Mouse (Mus musculus) liver, embryonic 12.5 days (tissue): Measurements from ENCODE around the gene Fgfr3. TPM values are rescaled to one million over a fixed set of nuclear protein-coding genes. Genes with fewer than 3 reads are reported as not detected.

Source experiments
- ATAC-seq: fragments of 200-750 bp; cut with Nextera tagmentation; 2 replicates; pipeline ENCODE4 v1.8.0; 2017; ENCODE audit warnings: moderate number of reproducible peaks, mild to moderate bottlenecking, moderate library complexity
- H3K27ac ChIP-seq: fragments of 300-500 bp; sonication (generic); 2 replicates; pipeline ENCODE4 v1.5.1; 2016; ENCODE audit warnings: mild to moderate bottlenecking
- H3K27me3 ChIP-seq: fragments of 300-500 bp; sonication (generic); replicated peaks from 2 replicates; pipeline ENCODE4 v1.6.1; 2016; ENCODE audit warnings: mild to moderate bottlenecking, moderate library complexity
- H3K36me3 ChIP-seq: fragments of 300-500 bp; sonication (generic); 2 replicates; pipeline ENCODE4 v1.6.1; 2016; ENCODE audit warnings: mild to moderate bottlenecking, moderate library complexity
- H3K4me1 ChIP-seq: fragments of 300-500 bp; sonication (generic); 2 replicates; pipeline ENCODE4 v1.6.1; 2016
- H3K4me2 ChIP-seq: fragments of 300-500 bp; sonication (generic); 2 replicates; pipeline ENCODE4 v1.6.1; 2016; ENCODE audit warnings: mild to moderate bottlenecking, moderate library complexity
- H3K4me3 ChIP-seq: fragments of 300-500 bp; sonication (generic); 2 replicates; pipeline ENCODE4 v1.5.1; 2016; ENCODE audit warnings: mild to moderate bottlenecking, moderate library complexity
- H3K9ac ChIP-seq: fragments of 300-500 bp; sonication (generic); 2 replicates; pipeline ENCODE4 v1.6.1; 2016; ENCODE audit warnings: mild to moderate bottlenecking, moderate library complexity
- H3K9me3 ChIP-seq: fragments of 300-500 bp; sonication (generic); replicated peaks from 2 replicates; pipeline ENCODE4 v1.6.1; 2016; ENCODE audit warnings: mild to moderate bottlenecking, moderate library complexity
- WGBS: fragments of 180-500 bp; shearing (Covaris S2); methylation state at CpG from one replicate; pipeline ENCODE4 v1.1.7; 2016; ENCODE audit not compliant: insufficient replicate concordance; 5-methylcytosine and 5-hydroxymethylcytosine counted together
- polyA plus RNA-seq: library from polyadenylated mRNA; unstranded; fragments of >200 nt; fragmentation: Nextera tagmentation; extraction: Ambion mirVana; gene quantifications from 2 replicates; pipeline ENCODE4 v1.2.1, GENCODE M21; 2016

Fgfr3 gene
- polyA plus RNA-seq, 1 experiment from 2014 or later = 4.8 TPM

DNA sequence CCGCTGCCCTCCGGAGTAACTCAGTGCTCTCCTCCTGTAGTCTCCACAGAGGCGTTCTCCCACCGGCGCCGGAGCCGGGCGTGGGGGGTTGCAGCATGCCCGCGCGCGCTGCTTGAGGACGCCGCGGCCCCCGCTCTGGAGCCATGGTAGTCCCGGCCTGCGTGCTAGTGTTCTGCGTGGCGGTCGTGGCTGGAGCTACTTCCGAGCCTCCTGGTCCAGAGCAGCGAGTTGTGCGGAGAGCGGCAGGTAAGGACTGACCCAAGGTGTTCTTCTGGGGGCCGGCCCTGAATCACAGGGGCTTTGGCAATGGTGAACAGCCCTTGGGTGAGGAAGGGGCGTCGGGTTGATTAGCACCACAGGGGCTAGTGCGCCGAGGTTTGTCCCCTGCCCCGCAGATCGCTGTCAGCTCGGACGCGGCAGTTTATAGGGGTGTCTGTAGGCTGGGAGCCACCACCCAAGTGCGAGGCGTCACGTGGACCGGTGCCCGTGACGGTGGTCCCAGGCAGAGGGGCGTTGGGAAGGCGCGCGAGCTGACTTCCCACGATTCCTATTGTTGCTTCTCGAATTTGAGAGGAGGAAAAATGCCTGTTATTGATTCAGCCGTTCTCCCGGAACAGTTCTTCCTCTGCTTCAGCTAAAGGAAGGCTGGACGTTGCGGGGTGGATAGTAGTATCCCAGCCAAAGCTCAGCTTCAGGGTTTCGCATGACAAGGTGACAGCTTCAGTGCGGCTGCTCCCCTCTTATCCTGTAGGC lies 968 bp downstream of the Fgfr3 start:
- 1% methylated on average over 53 of the region's 53 CpGs for WGBS
- Histone ChIP-seq H3K9ac (peak overlapping the region; percentile 66), H3K36me3 (peaks cover 1% of the 10 kb centered on the region; the same call in 1 of the 2 replicates), H3K4me2 (peak overlapping the region; percentile 82), H3K4me3 (peak overlapping the region; percentile 64), H3K9me3 (no peaks in the 10 kb centered on the region), H3K27me3 (peaks cover 90% of the 10 kb centered on the region), H3K27ac (peak overlapping the region; percentile 6; the same call in 1 of the 2 replicates), H3K4me1 (peaks cover 48% of the 10 kb centered on the region)
- ATAC-seq = no peak; the same call in 1 of the 2 replicates

DNA sequence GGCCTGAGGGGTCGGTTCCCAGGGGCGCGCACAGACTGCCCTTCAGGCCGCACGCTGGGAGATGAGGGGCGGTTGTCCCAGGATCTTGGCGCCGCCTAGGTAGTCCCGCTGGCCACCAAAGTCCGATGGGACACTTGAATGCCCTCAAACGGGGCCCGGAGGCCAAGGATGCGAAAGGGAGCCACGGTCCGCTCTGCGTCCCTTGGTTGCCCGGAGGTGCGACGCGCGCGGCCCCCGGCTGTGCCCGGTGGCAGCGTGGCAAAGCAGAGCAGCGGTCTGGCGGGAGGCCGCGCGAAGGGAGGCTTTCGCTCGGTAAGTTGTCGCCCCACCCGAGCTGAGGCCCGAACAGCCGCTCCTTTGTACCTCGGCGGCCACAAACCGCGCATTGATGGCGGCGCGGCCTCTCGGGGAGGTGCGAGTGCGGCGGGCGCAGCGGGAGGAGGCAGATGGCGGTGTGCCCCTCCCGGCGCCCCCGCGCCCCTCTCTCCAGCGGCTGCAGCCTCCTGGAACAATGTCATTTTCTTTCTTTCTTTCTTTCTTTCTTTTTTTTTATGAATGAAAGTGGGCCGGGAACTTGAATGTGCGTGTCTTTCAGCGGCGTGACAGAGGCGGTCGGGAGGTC lies 1.7 kb downstream of the Fgfr3 start:
- peak overlapping the region; percentile 82 for H3K4me2 ChIP-seq
- peak overlapping the region; percentile 64 for H3K4me3 ChIP-seq
- no peak overlapping the region for H3K27ac ChIP-seq
- H3K4me1 ChIP-seq = peaks cover 48% of the 10 kb centered on the region
- ATAC-seq = no peak
- H3K9me3 ChIP-seq = no peaks in the 10 kb centered on the region
- peaks cover 6% of the 10 kb centered on the region; the same call in 1 of the 2 replicates for H3K36me3 ChIP-seq
- under 1% methylated on average over 61 of the region's 61 CpGs for WGBS
- H3K9ac ChIP-seq = peak overlapping the region; percentile 10; the same call in 1 of the 2 replicates
- peaks cover 87% of the 10 kb centered on the region for H3K27me3 ChIP-seq

DNA sequence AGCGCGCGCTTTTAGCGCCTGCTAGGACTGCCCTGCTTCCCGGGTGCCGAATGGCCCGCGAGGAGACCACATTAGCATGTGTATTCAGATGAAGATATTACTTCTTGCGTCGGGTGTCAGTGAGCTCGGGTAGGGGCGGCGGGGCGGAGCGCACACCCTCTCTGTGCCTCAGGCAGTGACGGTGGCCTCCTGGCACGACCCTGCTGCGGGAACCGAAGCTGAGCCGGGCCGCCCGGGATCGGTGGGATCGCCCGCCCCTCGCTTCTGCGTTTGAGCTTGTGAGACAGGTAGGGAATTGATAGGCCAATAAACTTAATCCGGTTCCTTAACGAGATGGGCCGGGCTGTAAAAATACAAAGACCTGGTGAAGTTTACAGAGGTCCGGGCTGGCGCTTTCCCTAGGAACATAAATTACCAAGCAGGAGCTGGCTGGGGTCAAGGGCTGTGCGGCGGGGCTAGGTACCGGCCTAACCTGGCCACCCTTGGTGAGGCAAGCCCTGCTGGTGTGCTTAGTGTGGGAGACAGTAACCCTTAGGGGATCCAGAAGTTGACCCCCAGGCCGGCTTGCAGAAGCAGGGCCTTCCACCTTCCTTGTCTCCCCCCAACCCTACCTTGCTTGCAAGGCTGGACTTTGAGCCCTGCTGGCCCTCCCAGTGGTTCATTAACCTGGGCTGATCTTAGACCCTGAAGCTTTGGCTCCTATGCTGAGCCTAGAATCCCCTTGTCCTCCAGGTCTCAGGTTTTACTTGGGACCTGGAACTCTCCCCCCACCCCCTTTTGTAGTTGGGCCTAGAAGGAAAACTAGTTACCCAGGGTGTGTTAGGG lies 2.4 kb downstream of the Fgfr3 start:
- WGBS = 13% methylated on average over 36 of the region's 36 CpGs
- H3K4me1 ChIP-seq = peaks cover 48% of the 10 kb centered on the region
- ATAC-seq = no peak
- H3K9ac ChIP-seq = 0 out of 2 replicates have a peak overlapping the region, but pooled peaks have one; percentile 10
- H3K9me3 ChIP-seq = no peaks in the 10 kb centered on the region
- peaks cover 80% of the 10 kb centered on the region for H3K27me3 ChIP-seq
- peak overlapping the region; percentile 82 for H3K4me2 ChIP-seq
- H3K36me3 ChIP-seq = peaks cover 6% of the 10 kb centered on the region; the same call in 1 of the 2 replicates
- peak overlapping the region; percentile 64 for H3K4me3 ChIP-seq
- no peak overlapping the region for H3K27ac ChIP-seq

DNA sequence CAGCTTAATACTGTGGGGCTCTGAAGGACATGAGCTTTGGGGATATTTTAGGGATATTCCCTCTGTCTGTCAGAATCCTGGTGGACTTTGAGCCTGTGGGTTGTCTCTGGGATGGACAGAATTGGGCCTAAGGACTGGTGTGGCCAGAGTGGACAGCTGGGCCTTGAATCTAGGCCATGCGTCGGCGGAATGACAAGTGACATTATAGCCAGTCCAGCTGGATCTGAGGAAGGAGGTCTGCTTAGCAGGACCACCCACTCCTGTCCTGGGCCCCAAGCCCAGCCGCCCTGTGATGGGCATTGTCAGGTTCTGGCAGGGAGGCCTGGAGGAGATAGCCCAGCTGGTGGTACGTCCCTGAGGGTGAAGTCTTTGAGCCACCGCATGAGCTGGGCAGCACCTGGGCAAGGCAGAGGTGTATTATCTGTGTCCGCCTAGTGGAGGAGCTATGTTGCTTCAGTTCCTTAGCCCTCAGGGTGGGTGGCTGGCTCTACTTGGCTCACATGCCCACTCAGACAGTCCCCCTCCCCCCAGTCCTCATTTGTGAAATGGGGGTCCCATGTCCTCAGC lies 4.7 kb downstream of the Fgfr3 start:
- Histone ChIP-seq H3K4me1 (peaks cover 35% of the 10 kb centered on the region), H3K9me3 (no peaks in the 10 kb centered on the region), H3K36me3 (peaks cover 10% of the 10 kb centered on the region; the same call in 1 of the 2 replicates), H3K27me3 (peaks cover 65% of the 10 kb centered on the region), H3K4me3 (no peak overlapping the region), H3K4me2 (no peak overlapping the region), H3K9ac (no peak overlapping the region), H3K27ac (no peak overlapping the region)
- 80% methylated on average over 7 of the region's 7 CpGs for WGBS
- ATAC-seq = no peak

DNA sequence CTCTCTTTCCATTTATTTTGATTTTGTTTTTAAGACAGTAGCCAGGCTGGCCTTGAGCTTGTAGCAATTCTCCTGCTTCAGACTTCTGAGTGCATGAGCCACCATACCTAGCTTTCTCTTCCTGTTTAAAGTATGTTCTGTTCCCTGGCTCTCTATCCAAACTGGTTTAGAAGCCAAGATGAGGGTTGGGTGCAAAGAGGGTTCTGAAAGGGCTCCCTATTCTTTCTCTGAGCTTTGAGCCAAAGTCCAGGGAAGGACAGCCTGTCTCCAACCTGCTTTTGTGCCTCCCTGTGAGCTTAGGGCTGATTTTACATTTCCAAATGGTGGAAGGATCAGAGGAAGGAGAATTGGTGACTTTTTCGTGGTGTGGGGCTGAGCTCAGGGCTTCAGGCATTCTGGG lies 5.4 kb downstream of the Fgfr3 start:
- no peak for ATAC-seq
- H3K36me3 ChIP-seq = peaks cover 15% of the 10 kb centered on the region
- no peak overlapping the region for H3K27ac ChIP-seq
- H3K4me1 ChIP-seq = peaks cover 28% of the 10 kb centered on the region
- WGBS = 46% methylated on average over 1 of the region's 1 CpGs
- no peak overlapping the region for H3K4me2 ChIP-seq
- no peak overlapping the region for H3K9ac ChIP-seq
- H3K27me3 ChIP-seq = peaks cover 58% of the 10 kb centered on the region
- no peak overlapping the region for H3K4me3 ChIP-seq
- H3K9me3 ChIP-seq = no peaks in the 10 kb centered on the region

DNA sequence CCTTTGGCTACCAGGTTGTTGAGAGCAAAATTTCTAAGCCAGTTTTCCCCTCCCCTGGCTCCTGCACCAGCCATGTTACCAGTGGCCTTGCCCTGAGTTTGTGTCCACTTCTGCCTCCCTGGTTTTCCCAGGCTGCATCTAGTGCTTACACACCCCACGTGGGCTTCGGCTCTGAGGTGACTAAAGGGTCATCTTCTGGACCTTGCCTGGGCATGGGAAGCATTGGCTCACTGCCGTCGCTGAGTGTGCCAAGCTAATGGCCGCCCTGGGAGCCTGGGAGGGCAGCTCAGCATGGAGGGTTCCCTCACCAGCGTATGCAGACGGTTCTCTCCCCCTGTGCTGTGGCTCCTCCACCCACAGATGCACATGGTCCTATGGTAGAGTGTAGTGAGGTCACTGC lies 7.4 kb downstream of the Fgfr3 start:
- no peak overlapping the region for H3K4me2 ChIP-seq
- H3K9ac ChIP-seq = no peak overlapping the region
- H3K27ac ChIP-seq = no peak overlapping the region
- peaks cover 29% of the 10 kb centered on the region for H3K36me3 ChIP-seq
- H3K4me3 ChIP-seq = no peak overlapping the region
- ATAC-seq = no peak
- H3K27me3 ChIP-seq = peaks cover 39% of the 10 kb centered on the region
- H3K4me1 ChIP-seq = 0 out of 2 replicates have a peak, but pooled peaks cover 10% of the 10 kb centered on the region
- no peaks in the 10 kb centered on the region for H3K9me3 ChIP-seq
- 69% methylated on average over 7 of the region's 7 CpGs for WGBS

DNA sequence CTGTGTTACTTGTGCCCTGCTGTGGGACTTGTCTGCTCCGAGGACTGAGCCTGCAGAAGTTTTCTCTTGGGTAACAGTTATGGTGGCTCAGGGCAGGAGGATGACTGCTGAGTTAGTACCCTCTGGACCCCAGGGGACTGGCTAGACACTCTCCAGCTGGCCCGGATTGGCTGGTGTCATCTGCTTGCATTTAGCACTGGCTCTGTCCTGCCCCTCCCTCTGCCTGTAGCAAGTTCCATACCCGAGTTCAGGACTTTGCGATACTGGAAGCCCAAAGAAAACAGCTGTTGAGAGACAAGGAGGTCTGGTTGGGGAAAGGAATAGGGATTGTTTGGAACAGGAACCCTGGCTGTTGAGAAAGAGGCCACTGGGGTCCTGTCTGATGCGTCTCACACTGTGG lies 9.0 kb downstream of the Fgfr3 start:
- no peak for ATAC-seq
- H3K4me2 ChIP-seq = no peak overlapping the region
- peaks cover 43% of the 10 kb centered on the region for H3K36me3 ChIP-seq
- no peak overlapping the region for H3K27ac ChIP-seq
- peaks cover 22% of the 10 kb centered on the region for H3K27me3 ChIP-seq
- H3K9ac ChIP-seq = no peak overlapping the region
- 63% methylated on average over 5 of the region's 5 CpGs for WGBS
- H3K9me3 ChIP-seq = no peaks in the 10 kb centered on the region
- no peak overlapping the region for H3K4me3 ChIP-seq
- H3K4me1 ChIP-seq = 0 out of 2 replicates have a peak, but pooled peaks cover 9% of the 10 kb centered on the region

DNA sequence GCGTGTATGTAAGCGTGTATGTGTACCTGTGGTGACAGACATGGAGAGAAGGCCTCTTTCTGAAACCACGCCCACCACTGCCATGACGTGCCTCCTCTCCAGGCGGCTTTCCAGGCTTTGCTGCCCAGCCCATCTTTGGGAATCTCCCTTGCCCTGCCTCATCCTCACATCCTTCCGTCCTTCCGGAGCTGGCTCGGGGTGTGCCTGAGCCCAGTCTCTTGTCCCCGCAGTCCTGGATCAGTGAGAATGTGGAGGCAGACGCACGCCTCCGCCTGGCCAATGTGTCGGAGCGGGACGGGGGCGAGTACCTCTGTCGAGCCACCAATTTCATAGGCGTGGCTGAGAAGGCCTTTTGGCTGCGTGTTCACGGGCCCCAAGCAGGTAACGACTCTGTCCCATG lies 9.6 kb downstream of the Fgfr3 start:
- Histone ChIP-seq H3K9me3 (no peaks in the 10 kb centered on the region), H3K4me1 (0 out of 2 replicates have a peak, but pooled peaks cover 3% of the 10 kb centered on the region), H3K9ac (no peak overlapping the region), H3K27ac (no peak overlapping the region), H3K4me3 (no peak overlapping the region), H3K36me3 (peaks cover 45% of the 10 kb centered on the region), H3K27me3 (peaks cover 16% of the 10 kb centered on the region), H3K4me2 (no peak overlapping the region)
- 58% methylated on average over 21 of the region's 21 CpGs for WGBS
- ATAC-seq = no peak

DNA sequence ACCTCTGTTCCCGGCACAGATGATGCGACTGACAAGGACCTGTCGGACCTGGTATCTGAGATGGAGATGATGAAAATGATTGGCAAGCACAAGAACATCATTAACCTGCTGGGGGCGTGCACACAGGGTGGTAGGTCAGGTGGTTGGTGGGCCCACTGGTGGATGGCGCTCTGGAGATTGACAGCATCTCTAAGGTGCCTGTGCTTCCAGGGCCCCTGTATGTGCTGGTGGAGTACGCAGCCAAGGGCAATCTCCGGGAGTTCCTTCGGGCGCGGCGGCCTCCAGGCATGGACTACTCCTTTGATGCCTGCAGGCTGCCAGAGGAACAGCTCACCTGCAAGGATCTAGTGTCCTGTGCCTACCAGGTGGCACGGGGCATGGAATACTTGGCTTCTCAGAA lies 12.4 kb downstream of the Fgfr3 start:
- H3K4me1 ChIP-seq = no peaks in the 10 kb centered on the region
- H3K9ac ChIP-seq = no peak overlapping the region
- no peaks in the 10 kb centered on the region for H3K9me3 ChIP-seq
- no peak overlapping the region for H3K4me2 ChIP-seq
- H3K4me3 ChIP-seq = no peak overlapping the region
- H3K27ac ChIP-seq = no peak overlapping the region
- WGBS = 90% methylated on average over 12 of the region's 12 CpGs
- peaks cover 9% of the 10 kb centered on the region; the same call in 1 of the 2 replicates for H3K27me3 ChIP-seq
- peaks cover 39% of the 10 kb centered on the region for H3K36me3 ChIP-seq
- ATAC-seq = no peak

DNA sequence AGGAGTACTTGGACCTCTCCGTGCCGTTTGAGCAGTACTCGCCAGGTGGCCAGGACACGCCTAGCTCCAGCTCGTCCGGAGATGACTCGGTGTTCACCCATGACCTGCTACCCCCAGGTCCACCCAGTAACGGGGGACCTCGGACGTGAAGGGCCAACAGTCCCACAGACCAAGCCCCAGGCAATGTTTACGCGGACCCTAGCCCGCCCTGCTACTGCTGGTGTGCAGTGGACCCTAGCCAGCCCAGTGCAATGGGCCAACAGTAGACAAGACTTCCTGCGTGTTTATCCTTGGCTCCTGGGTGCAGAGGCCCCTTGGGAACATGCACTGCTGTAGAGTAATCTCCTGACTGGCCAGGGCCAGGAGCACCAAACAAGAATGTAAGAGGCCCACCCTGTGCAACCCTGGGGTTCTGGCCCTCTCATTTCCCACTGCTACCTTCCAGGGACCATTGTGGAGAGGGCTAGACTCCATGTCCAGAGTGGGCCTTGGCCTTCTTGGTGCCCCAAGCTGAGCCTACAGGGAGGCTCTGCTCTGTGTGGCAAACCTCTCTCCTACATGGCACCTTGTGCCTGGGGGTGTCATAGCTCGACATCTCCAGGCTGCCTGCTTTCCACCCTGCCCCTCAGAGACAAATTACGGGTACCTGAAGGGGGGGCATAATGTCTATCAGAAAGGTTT lies 14.1 kb downstream of the Fgfr3 start:
- Histone ChIP-seq H3K27ac (no peak overlapping the region), H3K4me3 (no peak overlapping the region), H3K36me3 (peaks cover 39% of the 10 kb centered on the region), H3K4me2 (no peak overlapping the region), H3K27me3 (no peaks in the 10 kb centered on the region), H3K4me1 (no peaks in the 10 kb centered on the region), H3K9me3 (no peaks in the 10 kb centered on the region), H3K9ac (no peak overlapping the region)
- 82% methylated on average over 16 of the region's 16 CpGs for WGBS
- ATAC-seq = no peak

DNA sequence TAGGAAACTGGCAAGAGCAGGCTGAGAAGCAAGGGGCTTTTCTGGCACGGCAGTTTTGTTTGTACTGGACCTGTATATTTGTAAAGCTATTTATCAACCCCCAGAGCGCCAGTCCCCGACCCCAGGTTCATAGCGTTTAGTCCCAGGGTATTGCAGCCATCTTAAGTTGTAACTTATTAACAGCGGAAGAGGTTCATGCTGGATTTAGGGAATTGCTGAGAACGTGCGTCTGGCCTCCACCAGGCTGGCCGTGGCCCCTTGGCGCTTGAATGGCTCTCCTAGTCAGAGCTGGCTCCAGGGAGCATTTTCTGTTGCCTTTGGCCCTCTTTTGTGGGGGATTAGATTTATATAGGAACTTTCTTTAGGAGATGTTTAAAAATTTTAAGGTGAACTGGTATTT lies 14.8 kb downstream of the Fgfr3 start:
- Histone ChIP-seq H3K27ac (no peak overlapping the region), H3K4me3 (no peak overlapping the region), H3K9ac (no peak overlapping the region), H3K4me1 (no peaks in the 10 kb centered on the region), H3K36me3 (peaks cover 37% of the 10 kb centered on the region), H3K4me2 (no peak overlapping the region), H3K27me3 (no peaks in the 10 kb centered on the region), H3K9me3 (no peaks in the 10 kb centered on the region)
- ATAC-seq = no peak
- 74% methylated on average over 9 of the region's 9 CpGs for WGBS
